Mouse (Mus musculus): Measurements from ENCODE around the gene AI481877. TPM values are rescaled to one million over a fixed set of nuclear protein-coding genes. Genes with fewer than 3 reads are reported as not detected.

Gene AI481877
- polyA plus RNA-seq, 1 experiment from 2014 or later, result not detected

DNA sequence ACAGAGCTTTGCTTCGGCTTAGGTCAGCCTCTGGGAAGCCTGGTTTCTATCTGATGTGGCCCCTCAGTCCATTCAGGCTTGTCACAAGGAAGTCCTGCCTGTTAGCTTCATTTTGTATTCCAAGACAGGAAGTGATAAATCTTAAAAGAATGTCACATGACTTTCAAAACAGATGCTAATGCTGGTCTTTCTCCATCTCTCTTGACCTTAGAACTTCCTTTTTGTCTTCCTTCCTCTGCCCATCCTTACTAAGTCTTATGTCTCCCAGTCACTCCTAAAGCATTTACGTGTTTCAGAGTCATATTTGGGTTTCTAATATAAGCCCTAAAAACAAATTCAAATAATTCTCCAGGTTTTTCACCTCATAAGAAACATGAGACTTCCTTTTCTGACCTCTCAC lies 25.3 kb upstream of the AI481877 start:
- H3K27ac ChIP-seq, result no peak overlapping the region
- H3K9ac ChIP-seq, result no peak overlapping the region
- no peak overlapping the region for H3K4me3 ChIP-seq (replicated peaks)
- no peaks in the 10 kb centered on the region for H3K27me3 ChIP-seq
- H3K4me2 ChIP-seq, result no peak overlapping the region
- H3K36me3 ChIP-seq, result no peaks in the 10 kb centered on the region
- H3K9me3 ChIP-seq (replicated peaks), result no peaks in the 10 kb centered on the region
- no peaks in the 10 kb centered on the region for H3K4me1 ChIP-seq
- ATAC-seq (replicated peaks; ENCODE audit: low FRiP score), result no peak
- whole genome bisulfite sequencing, result 70% methylated on average over 2 of the region's 2 CpGs

DNA sequence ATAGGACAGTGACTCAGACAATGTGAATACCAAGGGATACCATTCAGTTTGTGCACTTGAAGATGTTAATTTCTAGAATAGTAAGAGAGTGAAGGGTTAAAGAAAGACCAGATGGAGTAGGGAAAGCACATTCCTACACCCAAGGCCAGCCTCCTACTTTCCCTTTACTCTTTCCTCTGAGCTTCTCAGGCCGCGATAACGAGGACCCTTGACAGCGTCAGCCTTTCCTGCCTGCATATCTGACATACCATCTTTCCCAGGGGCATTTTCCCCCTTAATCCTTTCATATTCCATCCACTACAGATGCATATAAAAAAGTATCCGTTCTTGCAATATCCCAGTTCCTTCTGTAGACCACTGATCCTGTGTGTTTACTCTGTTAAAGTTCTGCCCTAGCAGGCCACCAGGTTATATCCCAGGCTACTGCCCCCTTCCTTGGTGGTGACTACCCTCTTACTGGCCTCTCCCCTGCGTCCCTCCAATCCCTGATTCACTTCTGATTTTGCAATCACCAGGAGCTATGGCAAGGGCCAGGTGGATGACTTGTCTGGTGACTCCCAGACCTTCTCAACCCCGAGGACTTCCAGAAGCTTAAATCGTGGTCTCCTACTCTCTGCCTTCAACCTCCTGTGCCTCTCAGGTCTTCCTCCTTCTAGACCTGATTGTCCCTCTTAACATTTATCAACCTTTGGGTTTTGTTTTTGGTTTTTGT lies 22.3 kb upstream of the AI481877 start:
- 57% methylated on average over 8 of the region's 8 CpGs for WGBS
- H3K27ac ChIP-seq, result no peak overlapping the region
- ATAC-seq (replicated peaks; ENCODE audit: low FRiP score), result no peak
- H3K4me1 ChIP-seq, result no peaks in the 10 kb centered on the region
- H3K9ac ChIP-seq, result no peak overlapping the region
- H3K9me3 ChIP-seq (replicated peaks), result no peaks in the 10 kb centered on the region
- H3K4me2 ChIP-seq, result no peak overlapping the region
- H3K4me3 ChIP-seq (replicated peaks), result no peak overlapping the region
- no peaks in the 10 kb centered on the region for H3K27me3 ChIP-seq
- H3K36me3 ChIP-seq, result no peaks in the 10 kb centered on the region

DNA sequence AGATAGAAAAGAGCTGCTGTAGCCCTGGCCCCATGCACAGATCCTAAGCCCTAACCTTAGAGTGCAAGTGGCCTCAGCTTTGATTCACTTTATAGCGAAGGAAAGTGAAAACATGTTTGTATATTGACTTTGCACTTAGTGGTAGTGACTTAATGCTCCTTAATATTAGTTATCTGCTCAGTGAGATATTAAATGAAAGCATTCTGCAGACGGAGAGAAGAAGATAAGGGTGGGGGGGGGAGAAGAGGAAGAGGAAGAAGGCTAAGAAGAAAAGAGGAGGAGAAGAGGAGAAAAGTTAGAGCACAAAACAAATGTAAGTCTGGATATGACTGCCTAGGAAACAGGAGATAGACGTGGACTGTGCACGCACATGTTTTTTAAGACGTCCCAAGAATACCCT lies 21.5 kb upstream of the AI481877 start:
- 93% methylated on average over 5 of the region's 5 CpGs for WGBS
- ATAC-seq (replicated peaks; ENCODE audit: low FRiP score), result no peak
- H3K27me3 ChIP-seq, result no peaks in the 10 kb centered on the region

DNA sequence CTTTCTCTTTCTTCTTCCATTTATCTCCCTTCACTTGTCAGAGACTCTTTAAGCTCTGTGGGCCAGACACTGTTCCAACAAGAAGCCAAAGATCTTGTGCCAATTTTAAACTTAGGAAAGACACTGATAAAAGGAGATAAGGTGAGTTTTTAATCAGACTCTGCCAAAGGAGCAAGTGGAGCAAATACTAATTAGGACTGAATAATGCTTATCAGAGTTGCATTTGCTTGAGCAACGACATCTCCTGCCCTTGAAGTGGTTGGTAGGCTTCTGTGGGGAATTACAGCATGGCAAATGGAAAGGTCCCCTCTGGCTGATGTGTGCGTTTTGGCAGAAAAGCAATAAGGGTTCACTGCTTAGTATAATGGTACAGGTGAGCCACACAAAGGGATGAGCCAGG lies 18.9 kb upstream of the AI481877 start:
- Histone ChIP-seq H3K36me3 (no peaks in the 10 kb centered on the region), H3K9me3 (replicated peaks) (no peaks in the 10 kb centered on the region)
- no peak for ATAC-seq (replicated peaks; ENCODE audit: low FRiP score)

More for the DNA sequence above, 21.5 kb upstream of the AI481877 start:
- no peaks in the 10 kb centered on the region for H3K9me3 ChIP-seq (replicated peaks)
- H3K4me1 ChIP-seq, result no peaks in the 10 kb centered on the region
- no peak overlapping the region for H3K27ac ChIP-seq
- H3K4me2 ChIP-seq, result no peak overlapping the region
- H3K36me3 ChIP-seq, result no peaks in the 10 kb centered on the region
- no peak overlapping the region for H3K4me3 ChIP-seq (replicated peaks)
- no peak overlapping the region for H3K9ac ChIP-seq

DNA sequence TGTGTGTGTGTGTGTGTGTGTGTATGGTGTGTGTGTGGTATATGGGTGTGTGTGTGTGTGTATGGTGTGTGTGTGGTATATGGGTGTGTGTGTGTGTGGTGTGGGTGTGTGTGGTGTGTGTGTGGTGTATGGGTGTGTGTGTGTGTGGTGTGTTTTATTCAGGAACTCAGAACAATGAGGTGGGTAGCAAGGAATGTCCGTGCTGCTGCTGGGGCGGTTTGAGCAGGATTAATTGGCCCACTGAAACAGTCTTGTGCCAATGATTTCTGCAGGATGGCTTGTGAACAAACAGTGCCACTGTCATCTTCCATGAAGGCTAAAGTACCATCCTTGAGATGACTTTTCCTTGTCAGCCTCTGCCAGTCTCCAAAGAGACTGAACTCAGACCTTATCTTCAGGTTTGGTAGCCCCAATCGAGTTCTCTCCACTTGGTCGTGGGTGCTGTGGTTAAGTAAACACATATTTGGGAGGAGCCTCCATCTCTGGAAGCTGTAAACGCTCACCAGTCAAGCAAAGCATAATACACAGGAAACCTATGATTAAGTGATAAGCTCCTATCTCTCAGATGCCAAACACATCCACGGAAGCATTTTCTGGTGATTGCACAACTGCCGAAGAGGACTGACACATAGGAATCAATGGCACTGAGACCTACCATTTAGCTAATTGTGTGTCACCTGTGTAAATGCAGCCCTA lies 18.3 kb upstream of the AI481877 start:
- WGBS, result 59% methylated on average over 7 of the region's 7 CpGs
- H3K9ac ChIP-seq, result no peak overlapping the region
- no peaks in the 10 kb centered on the region for H3K36me3 ChIP-seq
- ATAC-seq (replicated peaks; ENCODE audit: low FRiP score), result no peak
- no peaks in the 10 kb centered on the region for H3K4me1 ChIP-seq
- H3K4me2 ChIP-seq, result no peak overlapping the region
- H3K4me3 ChIP-seq (replicated peaks), result no peak overlapping the region
- no peak overlapping the region for H3K27ac ChIP-seq
- no peaks in the 10 kb centered on the region for H3K9me3 ChIP-seq (replicated peaks)
- no peaks in the 10 kb centered on the region for H3K27me3 ChIP-seq

More for the DNA sequence above, 18.9 kb upstream of the AI481877 start:
- Histone ChIP-seq H3K27ac (no peak overlapping the region), H3K4me1 (no peaks in the 10 kb centered on the region), H3K27me3 (no peaks in the 10 kb centered on the region), H3K4me3 (replicated peaks) (no peak overlapping the region), H3K4me2 (no peak overlapping the region), H3K9ac (no peak overlapping the region)
- 76% methylated on average over 2 of the region's 2 CpGs for WGBS

DNA sequence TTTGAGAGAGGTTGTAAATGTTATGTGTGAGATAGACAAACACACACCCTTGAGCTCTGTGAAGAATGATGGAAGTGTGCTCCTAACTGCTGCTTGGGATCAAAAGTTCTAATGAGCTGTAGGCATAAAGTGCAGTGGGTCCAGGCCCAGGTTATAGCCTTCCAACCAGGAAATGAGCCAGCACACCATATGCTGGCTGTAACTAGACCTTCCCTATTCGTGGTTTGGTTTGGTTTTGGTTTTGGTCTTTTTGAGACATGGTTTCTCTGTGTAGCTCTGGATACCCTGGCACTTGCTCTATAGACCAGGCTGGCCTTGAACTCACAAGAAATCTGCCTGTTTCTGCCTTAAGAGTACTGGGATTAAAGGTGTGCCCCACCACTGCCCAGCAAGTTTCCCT lies 13.2 kb upstream of the AI481877 start:
- WGBS, result 68% methylated on average over 1 of the region's 1 CpGs
- no peak overlapping the region for H3K4me3 ChIP-seq (replicated peaks)
- H3K27ac ChIP-seq, result no peak overlapping the region
- no peaks in the 10 kb centered on the region for H3K9me3 ChIP-seq (replicated peaks)
- no peak overlapping the region for H3K4me2 ChIP-seq
- H3K4me1 ChIP-seq, result no peaks in the 10 kb centered on the region
- H3K9ac ChIP-seq, result no peak overlapping the region
- no peaks in the 10 kb centered on the region for H3K36me3 ChIP-seq
- ATAC-seq (replicated peaks; ENCODE audit: low FRiP score), result no peak
- no peaks in the 10 kb centered on the region for H3K27me3 ChIP-seq

DNA sequence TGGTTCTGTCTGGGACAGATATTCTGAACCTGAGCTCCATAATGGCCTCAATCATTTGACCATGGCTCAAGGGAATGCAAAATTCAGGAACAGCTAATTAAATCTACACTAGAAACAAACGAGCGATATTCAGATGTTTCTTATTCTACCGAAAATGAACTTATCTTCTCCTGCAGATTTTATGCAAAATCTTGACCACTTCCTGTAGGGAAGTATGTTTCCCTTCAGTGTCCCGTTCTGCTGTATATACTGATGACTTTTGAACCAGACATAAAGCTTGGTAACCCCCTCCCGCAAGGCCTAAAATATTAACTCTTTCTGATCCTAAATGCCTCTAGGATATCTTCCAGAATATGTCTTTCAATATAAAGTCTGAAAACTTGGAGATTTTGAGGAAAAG lies 12.1 kb upstream of the AI481877 start:
- Histone ChIP-seq H3K4me2 (no peak overlapping the region), H3K4me1 (no peaks in the 10 kb centered on the region), H3K36me3 (no peaks in the 10 kb centered on the region), H3K9ac (no peak overlapping the region), H3K27me3 (no peaks in the 10 kb centered on the region), H3K27ac (no peak overlapping the region), H3K9me3 (replicated peaks) (no peaks in the 10 kb centered on the region), H3K4me3 (replicated peaks) (no peak overlapping the region)
- no peak for ATAC-seq (replicated peaks; ENCODE audit: low FRiP score)
- 50% methylated on average over 5 of the region's 5 CpGs for WGBS

DNA sequence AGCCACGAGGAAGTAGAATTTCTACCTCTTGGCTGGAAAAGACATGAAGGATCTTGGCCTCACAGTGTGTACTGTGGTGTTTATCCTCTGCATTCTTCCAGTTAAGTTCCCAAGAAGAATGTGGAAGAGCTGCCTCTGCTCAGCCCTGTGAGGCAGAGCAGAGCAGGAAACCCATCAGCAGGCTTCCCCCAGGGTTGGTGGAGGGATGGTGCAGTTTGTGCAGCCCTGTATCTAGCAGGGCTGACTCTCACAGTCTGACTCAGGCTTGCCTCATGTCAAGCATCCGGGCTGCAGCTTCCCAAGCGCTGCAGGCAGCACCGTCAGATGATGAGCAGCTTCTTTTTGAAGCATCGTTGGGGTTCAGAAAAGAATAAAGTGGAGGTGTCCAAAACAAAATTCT lies 10.3 kb upstream of the AI481877 start:
- Histone ChIP-seq H3K4me2 (no peak overlapping the region), H3K9me3 (replicated peaks) (no peaks in the 10 kb centered on the region), H3K27me3 (no peaks in the 10 kb centered on the region), H3K36me3 (no peaks in the 10 kb centered on the region), H3K4me3 (replicated peaks) (no peak overlapping the region), H3K4me1 (no peaks in the 10 kb centered on the region), H3K27ac (no peak overlapping the region), H3K9ac (no peak overlapping the region)
- 79% methylated on average over 5 of the region's 5 CpGs for WGBS
- no peak for ATAC-seq (replicated peaks; ENCODE audit: low FRiP score)

DNA sequence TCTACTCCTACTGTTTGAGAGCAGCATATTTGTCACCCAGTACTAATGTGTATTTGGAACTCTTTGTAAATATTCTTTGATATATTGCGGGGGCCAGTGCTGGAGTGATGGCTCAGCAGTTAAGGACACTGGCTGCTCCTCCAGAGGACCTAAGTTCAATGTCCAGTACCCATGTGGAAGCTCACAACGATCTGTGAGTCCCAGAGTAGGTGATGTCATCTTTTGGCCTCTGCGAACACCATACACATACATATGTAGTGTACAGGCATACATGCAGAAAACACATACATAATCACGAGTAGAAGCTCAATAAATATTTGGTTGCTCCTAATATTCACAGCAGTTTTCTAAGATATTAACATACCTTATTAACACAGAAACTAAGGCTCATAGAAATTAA lies 9.8 kb downstream of the AI481877 start:
- Histone ChIP-seq H3K9me3 (replicated peaks) (no peaks in the 10 kb centered on the region), H3K27ac (no peak overlapping the region), H3K4me2 (no peak overlapping the region), H3K27me3 (no peaks in the 10 kb centered on the region), H3K9ac (no peak overlapping the region), H3K36me3 (no peaks in the 10 kb centered on the region), H3K4me3 (replicated peaks) (no peak overlapping the region), H3K4me1 (no peaks in the 10 kb centered on the region)
- no peak for ATAC-seq (replicated peaks; ENCODE audit: low FRiP score)
- 77% methylated on average over 4 of the region's 4 CpGs for WGBS

DNA sequence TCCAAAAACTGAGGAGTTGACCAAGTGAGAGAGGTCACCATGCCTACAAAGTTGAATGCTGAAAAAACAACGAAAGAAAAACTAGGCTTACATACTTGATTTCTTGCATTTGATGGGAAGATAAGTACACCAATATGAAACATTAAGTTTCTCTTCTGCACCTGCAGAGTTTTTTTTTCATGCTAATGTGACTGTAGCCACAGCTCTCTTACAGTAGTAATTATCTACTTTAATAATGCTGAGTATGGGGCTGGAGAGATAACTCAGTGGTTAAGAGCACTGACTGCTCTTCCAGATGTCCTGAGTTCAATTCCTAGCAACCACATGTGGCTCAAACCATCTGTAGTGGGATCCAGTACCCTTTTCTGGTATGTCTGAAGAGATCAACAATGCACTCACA lies 13.7 kb downstream of the AI481877 start:
- H3K36me3 ChIP-seq, result no peaks in the 10 kb centered on the region

DNA sequence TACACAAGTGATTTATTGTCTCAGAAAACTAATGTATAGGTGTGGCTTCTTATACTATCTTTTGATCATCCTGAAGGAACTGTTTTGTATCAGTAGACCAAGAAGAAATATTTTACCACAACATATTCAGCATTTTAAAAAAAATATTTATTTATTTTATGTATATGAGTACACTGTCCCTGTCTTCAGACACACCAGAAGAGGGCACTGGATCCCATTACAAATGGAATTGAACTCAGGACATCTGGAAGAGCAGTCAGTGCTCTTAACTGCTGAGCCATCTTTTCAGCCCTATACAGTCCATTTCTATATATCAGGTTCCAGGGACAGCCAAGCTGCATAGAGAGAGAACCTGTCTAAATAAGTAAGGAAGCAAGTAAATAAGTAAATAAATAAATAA lies 15.2 kb downstream of the AI481877 start:
- Histone ChIP-seq H3K27me3 (no peaks in the 10 kb centered on the region), H3K9me3 (replicated peaks) (no peaks in the 10 kb centered on the region), H3K4me1 (no peaks in the 10 kb centered on the region), H3K36me3 (no peaks in the 10 kb centered on the region), H3K4me3 (replicated peaks) (no peak overlapping the region), H3K4me2 (no peak overlapping the region), H3K27ac (no peak overlapping the region), H3K9ac (no peak overlapping the region)
- no peak for ATAC-seq (replicated peaks; ENCODE audit: low FRiP score)

More for the DNA sequence above, 13.7 kb downstream of the AI481877 start:
- Histone ChIP-seq H3K9me3 (replicated peaks) (no peaks in the 10 kb centered on the region), H3K4me2 (no peak overlapping the region), H3K27me3 (no peaks in the 10 kb centered on the region), H3K4me3 (replicated peaks) (no peak overlapping the region), H3K9ac (no peak overlapping the region), H3K27ac (no peak overlapping the region), H3K4me1 (no peaks in the 10 kb centered on the region)
- whole genome bisulfite sequencing, result 71% methylated on average over 1 of the region's 1 CpGs
- no peak for ATAC-seq (replicated peaks; ENCODE audit: low FRiP score)

DNA sequence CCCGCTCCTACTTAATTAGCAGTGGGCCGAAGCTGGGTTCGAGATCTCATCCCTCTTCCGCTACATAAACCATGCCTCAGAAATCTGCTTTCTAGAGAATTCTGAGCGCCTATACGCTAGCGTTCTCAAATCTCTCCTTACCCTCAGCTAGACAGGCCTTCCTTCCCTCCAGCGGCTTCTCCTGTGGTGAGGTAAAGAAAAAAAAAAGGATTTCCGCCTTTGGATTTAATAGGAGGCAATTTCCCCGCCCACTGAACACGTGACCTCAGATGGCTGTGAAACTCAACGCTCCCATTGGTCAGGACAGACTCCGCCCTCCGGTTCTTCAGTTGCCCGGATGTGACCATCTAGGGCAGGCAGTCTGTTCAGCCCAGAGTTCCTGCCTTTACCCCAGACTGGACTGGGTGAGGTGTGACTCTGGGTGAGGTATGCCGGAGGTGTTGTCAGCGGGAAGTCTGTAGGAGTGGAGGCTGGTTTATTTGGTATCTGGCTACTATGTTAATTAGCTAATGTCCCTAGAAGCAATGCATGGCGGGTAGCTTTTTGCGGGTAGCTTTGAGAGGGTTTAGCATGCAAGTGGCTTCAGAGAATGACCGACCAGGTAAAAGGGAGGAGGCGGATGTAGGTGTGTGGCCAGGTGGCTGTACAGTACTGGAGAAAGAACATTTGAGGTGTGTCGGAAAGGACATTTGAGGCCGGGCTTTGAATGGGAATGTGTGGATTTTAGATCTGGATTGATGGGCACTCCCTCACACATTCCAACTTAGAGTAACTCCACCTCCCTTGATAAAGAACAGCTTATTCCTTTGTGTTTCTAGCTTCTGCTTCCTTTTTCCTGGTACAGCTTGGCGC lies 20.9 kb downstream of the AI481877 start:
- no peak for ATAC-seq (replicated peaks; ENCODE audit: low FRiP score)
- Histone ChIP-seq H3K4me3 (replicated peaks) (no peak overlapping the region), H3K4me1 (no peaks in the 10 kb centered on the region), H3K4me2 (no peak overlapping the region), H3K36me3 (no peaks in the 10 kb centered on the region), H3K27ac (no peak overlapping the region), H3K9me3 (replicated peaks) (no peaks in the 10 kb centered on the region), H3K9ac (no peak overlapping the region), H3K27me3 (no peaks in the 10 kb centered on the region)
- WGBS, result 96% methylated on average over 24 of the region's 24 CpGs
